Mouse (Mus musculus) kidney, adult 8-10 months (tissue): ENCODE results near the gene Ifi211.
"Not testable (repeated sequence)": the region's sequence is repeated elsewhere in the genome, so short reads cannot be mapped to it uniquely, and the experiment has no call there.

ENCODE experiments used
- DNase-seq, 2 experiments: peaks; one replicate each; pipeline ENCODE4 v3.0.0; 2022

The Ifi211 gene

DNA sequence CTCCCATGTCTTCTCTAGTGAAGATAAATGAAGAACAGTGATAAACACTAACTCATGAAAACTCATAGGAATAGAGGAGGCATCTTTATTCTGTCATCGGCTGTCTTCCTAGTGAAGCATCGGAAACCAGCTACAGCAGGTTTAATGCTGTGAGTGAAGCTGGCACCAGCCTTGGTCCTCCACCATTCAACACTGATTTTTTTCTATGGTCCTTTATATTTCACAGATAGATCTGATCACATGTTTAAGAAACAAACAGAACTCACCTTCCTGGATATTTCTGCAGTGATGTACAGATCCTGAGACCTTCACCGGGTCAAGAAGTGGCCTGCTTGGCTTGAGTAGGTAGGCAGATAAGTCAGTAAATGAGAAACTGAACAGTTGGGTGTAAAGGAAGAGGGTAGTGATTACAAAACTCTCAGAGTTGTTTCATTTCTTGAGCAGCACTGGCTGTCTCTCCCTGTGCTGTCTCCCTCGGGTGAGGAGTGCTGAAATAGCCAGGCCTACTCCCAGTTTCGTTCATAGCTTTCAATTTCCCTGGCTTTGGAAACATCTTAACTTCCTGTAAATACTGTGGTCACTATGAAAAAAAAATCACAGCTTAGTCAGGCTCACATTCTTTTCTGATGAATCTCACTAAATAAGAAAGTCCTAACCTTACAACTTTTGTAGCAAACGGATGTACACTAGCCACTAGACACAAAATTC lies at the start of gene Ifi211:
Gene Ifi211 (minus strand): TSS at position 499 of the 708 bp plus-strand sequence.
- DNase-seq, result peak; percentile 6 to 40

DNA sequence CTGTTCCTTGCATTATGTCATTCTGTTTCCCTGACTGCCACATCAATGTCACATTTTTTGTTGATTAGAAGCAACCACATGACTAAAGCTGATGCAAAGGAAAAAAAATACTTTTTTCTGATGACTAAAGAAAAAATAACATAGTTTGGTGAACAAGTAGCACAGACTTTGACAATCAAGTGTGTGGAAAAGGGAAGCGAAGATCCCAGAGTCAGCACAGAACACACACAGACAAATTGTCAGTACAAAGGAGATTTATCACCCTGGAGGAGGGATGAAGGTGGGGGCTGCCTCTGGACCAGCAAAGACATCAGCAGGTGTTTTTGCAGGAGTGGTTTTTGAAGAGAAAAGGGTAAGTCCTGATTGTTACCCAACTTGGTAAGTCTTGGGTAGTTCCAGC lies 48.6 kb upstream of the Ifi211 start:
- DNase-seq, result not testable (repeated sequence)

DNA sequence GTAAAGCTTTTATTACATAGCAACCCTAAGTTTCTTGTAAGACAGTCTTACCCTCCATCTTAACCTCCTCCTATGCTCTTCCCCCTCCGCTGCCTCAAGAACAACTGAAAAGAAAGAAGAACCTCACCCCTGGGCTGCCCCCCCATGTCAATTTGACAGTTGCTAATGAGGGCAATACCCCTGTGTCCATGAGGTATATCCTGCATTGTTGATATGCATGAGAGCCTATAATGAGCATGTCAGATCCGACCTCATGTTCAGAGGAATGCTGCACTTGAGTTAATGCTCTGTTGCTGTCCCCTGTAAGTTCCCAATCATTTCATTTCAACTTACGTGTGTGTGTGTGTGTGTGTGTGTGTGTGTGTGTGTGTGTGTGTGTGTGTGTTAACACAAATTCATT lies 47.2 kb upstream of the Ifi211 start:
- not testable (repeated sequence) for DNase-seq

DNA sequence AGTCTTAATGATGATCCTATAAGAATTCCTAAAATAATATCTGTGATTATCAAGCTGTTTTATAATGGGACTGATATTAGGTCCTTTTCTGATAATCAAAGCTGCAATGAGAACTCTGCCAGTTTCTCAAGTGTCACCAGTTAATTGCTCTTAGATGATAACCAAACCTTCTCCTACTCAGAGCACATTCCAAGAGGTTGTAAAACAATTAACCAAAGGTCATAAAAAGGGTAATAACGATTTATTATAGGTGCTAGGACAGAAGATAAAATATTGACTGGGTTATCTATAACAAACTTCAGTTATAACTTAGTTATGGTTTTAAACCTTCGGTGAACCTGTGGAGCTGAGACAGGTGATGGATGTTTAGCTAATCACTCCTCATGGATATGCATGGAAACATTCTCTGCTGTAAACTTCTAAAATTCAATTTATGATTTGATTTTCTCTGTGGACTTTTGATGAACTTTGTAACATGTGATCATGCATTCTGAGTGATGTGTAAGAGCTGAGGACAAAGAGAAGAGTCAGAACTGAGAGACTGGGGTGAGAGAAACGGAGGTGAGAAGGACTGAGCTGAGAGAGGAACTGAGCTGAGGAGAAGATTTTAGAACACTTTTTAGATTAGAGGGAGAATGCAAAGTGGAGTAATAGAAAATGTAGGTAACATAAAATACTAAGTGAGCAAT lies 43.1 kb upstream of the Ifi211 start:
- not testable (repeated sequence) for DNase-seq

DNA sequence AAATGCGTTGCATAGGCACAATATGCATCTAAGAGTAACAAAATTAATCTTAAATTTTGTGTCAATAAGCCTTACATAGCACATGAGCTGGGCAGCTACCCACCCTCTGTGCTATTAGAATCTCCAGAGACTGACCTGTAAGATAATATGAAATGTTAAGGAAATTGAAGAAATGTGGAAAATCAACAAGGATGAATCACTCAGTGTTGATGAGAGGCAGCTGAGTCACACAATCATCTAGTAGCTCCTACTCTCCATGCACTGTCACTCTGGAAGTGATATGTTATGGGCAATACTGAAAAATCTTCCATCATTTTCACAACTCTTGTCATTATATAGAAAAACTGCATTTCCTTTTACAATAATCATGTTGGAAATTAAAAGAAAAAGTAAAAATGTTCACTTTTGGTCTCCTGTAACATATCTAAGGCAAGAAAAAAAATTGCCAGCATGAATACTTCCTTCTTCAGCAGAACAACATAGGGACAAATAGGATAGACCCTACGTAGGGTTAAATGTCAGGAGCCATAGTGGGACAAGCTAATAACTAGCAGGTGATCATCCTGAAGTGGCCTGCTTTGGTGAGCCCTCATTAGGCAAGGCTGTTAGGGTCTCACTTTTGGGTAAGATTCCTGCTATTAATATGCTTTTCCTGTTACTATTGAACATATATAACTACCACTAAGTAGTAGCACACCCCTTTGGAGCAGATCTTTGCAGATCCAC lies 42.4 kb upstream of the Ifi211 start:
- no peak for DNase-seq

DNA sequence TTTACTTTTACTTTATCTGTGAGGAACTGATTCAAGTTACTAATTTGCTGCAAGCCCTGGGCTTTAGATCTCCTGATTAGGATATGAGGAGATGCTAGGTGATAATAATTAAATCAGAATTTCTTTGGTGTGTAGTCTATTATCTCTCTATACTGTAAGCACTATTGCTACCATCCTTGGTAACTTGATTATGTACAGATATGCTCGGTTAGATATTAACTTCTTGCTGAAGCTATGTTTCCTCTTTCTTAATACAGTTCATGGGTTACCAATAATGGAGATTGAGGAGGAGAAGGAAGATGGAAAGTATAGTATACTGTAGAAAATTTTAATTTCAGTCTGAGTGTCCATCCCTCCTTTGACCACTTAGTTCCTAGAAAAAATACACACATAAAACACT lies 40.7 kb upstream of the Ifi211 start:
- no peak for DNase-seq

DNA sequence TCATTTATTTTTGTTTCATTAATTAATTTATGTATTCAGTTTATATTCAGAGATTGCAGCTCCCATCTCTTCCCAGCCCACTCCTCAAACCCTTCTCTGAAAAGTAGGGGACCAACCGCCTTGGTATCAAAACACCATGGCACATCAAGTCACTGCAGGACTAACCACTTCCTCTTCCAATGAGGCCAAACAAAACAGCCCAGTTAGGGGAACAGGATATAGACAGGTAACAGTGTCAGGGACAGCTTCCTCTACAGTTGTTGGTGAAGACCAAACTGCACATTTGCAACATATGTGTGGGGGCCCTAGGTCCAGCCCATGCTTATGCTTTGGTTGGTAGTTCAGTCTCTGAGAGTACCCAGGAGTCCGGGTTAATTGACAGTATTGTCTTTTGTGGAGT lies 36.2 kb upstream of the Ifi211 start:
- not testable (repeated sequence) for DNase-seq

DNA sequence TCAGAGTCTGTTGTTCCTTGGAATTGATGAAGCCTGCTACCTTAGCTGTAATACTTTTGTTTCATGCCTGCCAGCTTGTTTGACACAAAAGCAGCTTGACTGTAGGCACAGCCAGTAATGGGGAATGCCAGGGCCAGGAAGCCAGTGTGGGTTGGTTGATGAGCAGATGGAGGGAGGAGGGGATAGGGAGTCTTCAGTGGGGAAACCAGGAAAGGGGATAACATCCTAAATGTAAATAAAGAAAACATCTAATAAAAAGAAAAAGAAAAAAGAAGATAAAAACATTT lies 29.9 kb upstream of the Ifi211 start:
- DNase-seq, result not testable (repeated sequence)

DNA sequence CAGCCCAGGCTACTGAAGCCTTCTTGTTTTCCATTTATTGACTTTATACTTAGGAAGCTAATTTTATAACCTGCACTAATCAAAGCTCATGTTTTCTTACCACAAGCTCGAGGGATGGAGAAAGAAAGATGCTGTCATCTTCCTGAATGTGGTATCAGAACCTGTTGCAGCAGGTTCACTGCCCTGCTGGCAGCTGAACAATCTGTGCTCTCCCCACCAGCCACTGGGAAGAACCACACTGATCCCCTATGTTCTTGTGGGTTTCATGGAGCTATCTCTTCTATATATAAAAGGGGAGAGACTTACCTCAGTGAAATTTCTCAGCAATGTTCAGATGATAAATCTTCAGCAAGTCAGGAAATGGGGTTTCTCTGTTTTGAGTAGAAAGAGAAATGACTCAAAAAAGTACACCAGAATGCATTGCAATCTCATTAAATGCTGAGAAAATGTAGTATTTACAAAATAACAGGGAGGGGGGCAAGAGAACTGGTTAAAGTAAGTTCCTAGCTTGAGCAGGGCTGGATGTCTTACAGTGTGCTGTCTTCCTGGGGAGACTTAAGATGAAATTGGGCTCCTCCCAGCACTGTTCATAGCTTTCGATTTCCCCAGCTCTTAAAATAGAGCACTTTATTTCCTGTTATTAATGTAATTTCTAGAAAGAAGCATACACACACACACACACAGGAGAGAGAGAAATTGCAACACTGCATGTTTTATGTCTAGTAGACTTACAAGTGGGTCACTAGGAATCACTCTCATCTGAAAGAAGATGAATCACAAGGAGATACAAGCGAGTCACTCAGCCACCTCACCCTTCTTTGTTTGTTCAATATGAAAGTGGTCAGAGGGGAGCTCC lies 29.3 kb upstream of the Ifi211 start, which contains the start of the genes Mndal and Ifi203:
Gene Mndal (minus strand): TSS at position 568 of the 856 bp plus-strand sequence.
Gene Ifi203 (minus strand): TSS at position 749 of the 856 bp plus-strand sequence.
- DNase-seq, result peak in 1 of 2 experiments; percentile 0

DNA sequence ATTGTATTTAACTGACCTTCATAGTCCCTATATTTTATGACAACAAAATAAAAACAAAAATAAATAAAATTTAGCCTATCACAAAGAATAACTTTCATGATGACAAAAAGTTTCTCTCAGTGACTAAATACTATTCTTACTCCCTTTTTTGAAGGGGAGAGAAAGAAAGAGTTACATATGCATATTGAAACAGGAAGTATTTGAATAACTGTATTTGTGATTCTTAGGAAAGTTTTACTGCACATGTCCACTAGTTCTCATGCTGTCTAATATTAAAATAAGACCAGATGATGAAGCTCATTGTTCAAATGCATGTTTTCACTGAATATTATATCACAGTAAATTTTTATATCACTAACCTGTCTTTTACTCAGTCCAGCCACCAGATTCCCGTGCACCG lies 28.7 kb upstream of the Ifi211 start:
- not testable (repeated sequence) for DNase-seq

DNA sequence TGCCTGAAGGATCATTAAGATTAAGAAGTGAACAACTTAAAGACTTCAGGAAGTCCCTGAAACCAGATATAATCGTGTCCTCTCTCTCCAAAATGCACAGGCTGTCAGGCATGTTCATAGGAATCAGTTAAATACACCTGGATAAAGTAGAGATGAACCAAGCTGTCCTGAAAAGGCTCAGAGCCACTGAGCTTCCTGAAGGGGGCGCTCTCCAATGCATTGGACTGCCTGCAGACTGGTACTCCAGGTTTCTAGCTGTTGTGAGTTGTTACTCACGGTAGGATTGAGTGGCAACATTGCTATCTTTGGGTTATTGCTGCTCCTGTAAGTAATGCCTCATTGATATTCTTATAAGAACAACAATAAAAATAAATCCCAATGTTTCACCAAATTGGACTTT lies 6.4 kb upstream of the Ifi211 start:
- DNase-seq, result not testable (repeated sequence)

DNA sequence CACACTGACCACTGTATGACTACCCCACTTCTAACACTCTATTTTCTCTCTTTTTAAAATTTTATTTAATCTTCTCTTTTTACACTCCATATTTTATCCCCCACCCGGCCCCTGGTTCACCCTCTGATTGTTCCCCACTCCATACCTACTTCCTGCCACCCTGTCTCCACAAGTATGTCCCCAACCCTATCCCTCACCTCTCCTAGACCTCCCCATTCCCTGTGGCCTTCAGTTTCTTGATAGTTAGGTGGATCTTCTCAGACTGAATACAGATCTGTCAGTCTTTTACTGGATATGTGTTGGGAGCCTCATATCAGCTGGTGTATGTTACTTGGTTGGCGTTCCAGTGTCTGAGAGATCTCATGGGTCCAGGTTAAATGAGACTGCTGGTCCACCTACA lies 1.7 kb upstream of the Ifi211 start:
- DNase-seq, result no peak

DNA sequence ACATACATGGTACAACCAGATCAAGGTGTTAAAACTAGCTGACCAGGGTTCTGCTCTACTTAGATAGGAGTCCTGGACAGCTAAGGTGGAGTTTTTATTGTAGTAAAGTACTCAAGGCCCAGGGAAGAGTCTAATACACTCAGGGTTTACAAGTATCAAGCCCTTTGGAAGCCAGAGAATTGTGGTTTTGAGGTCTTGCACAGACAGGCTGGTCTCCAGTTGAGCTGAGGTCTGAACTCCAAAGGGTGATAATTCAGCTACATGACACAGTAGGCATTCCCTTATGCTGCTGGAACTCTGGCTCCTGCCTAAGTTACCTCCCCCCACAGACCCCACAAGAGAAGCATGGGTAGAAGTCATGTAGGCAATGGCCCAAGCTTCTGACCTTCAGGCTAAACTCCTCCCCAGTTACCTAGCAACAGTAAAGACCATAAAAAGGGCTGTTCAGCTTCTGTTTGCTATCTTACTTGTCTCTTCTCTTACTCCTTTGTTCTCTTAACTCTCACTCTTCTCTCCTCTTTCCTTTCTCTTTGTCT lies 478 bp upstream of the Ifi211 start:
- DNase-seq, result not testable (repeated sequence)

DNA sequence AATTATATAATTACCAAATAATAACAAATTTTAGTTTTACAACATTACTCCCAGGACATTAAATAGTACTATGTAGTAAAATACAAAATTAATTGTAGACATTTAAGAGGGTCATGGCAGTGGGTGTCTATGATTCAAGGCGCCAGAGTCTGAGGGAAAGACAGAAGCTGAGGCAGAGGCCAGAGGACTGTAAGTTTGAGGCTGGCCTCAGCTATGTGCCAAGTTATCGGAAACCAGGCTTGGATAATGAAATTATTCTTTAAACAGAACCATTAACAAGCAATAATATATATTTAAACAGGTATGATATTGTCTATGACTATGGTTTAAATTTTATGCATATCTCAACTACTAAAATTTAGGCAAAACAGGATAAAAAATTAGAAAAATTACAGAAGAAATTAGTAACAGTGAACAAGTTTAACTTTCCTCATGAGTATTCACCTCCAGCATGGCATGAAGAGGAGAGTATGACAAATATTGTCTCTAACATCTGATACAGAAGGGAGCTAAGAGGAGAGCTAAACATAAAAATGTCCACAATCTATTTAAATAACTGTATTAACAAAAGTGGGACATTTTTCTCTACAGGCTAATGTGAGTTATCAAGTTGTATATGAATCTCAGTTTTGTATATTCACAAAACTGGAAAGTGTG lies 910 bp downstream of the Ifi211 start:
- no peak for DNase-seq

DNA sequence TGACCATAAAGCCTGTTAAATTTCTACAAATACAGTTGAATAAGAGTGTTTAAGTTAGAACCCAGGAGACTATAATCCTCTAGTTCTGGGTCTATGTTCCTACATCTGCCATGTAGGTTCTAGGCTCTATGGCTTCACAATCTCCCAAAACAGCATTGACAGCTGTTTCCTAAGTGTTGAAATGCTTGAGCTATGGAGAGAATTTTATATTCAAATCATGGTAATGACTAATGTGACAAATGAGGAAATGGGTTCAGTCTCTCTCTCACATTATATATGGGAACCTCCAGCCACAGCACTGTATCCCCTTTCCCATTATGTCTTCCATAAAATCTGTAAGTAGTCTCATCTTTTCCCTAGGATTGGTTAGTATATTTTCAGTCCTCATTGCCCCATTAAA lies 4.5 kb downstream of the Ifi211 start:
- not testable (repeated sequence) for DNase-seq

DNA sequence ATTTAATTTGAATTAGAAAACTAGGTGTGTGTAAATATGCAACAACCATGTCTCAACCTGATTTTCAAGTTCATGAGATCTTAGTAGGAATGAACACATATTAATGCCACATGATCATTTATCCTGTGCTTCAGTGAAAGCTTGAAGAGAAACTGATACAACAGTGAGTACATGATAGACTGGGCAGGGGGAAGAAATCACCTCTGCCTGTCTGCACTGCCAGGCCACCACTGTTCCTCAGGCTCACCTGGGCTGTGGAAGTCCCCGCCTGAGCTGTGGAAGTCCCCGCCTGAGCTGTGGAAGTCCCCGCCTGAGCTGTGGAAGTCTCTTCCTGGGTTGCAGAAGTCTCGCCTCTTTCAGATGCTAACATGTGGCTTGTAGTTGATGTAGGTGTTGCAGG lies 7.0 kb downstream of the Ifi211 start:
- DNase-seq, result not testable (repeated sequence)

DNA sequence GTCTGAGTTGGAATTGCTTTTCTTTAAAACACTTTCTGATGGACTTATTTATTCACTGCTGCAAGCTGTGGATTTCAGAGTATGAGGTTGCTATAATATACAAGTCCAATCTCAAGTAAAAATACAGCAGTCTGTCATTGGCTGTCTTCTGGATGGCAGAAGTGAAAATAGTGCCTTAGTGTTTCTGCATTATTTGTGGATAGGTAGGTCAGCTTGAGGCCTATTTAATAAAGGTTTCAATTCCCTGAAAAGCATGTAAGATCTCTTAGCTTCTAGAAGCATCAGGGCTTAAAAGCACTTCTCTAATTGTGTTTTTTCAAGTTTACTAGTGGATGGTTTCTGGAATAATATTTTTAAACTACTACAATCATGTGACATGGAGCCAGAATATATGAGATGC lies 23.1 kb downstream of the Ifi211 start:
- not testable (repeated sequence) for DNase-seq

DNA sequence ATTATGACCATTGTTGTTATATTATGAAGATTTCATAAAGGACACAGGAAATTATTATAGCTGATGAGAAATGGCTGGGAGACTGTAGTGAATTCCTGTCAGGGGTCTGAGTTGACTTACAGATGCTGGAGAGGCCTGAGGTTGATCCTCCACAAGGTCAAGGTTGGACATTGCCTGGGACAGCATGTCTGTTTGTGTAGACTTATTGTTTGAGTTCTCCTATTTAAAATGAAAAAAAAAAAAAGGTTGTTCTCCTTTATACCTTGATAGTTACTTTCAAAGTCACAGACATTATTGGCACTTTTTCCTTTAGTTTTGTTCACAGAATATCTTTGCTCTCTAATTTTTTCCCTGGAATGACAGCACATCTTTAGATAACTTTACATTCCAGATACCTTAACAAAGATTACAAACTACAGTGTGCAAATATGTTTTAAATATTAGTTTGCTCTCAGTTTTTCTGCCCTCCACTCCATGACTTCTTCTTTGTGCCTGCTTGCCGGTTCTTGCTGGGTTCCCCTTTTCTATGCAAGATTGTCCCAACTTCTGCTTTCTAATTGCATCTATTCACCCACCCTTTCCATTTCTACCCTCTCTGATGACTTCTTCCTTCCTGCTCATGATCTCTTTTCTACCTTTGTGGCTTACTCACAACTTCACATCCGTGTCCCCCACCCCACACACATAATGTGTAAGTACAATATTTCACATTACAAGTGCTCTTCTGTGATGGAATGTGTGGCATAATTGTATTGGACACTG lies 25.6 kb downstream of the Ifi211 start:
- DNase-seq, result not testable (repeated sequence)

DNA sequence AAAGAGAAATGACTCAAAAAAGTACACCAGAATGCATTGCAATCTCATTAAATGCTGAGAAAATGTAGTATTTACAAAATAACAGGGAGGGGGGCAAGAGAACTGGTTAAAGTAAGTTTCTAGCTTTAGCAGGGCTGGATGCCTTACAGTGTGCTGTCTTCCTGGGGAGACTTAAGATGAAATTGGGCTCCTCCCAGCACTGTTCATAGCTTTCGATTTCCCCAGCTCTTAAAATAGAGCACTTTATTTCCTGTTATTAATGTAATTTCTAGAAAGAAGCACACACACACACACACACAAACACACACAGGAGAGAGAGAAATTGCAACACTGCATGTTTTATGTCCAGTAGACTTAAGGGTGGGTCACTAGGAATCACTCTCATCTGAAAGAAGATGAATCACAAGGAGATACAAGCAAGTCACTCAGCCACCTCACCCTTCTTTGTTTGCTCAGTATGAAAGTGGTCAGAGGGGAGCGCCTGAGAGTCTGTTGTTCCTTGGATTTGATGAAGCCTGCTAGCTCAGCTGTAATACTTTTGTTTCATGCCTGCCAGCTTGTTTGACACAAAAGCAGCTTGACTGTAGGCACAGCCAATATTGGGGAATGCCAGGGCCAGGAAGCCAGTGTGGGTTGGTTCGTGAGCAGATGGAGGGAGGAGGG lies 32.7 kb downstream of the Ifi211 start:
- DNase-seq, result peak; percentile 7 to 21

DNA sequence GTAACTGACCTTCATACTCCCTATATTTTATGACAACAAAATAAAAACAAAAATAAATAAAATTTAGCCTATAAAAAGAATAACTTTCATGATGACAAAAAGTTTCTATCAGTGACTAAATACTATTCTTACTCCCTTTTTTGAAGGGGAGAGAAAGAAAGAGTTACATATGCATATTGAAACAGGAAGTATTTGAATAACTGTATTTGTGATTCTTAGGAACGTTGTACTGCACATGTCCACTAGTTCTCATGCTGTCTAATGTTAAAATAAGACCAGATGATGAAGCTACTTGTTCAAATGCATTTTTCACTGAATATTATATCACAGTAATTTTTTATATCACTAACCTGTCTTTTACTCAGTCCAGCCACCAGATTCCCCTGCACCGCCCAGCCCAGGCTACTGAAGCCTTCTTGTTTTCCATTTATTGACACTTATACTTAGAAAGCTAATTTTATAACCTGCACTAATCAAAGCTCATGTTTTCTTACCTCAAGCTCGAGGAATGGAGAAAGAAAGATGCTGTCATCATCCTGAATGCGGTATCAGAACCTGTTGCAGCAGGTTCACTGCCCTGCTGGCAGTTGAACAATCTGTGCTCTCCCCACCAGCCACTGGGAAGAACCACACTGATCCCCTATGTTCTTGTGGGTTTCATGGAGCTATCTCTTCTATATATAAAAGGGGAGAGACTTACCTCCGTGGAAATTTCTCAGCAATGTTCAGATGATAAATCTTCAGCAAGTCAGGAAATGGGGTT lies 33.4 kb downstream of the Ifi211 start:
- DNase-seq, result not testable (repeated sequence)
